Mouse (Mus musculus): ENCODE results near the gene Tspan1.

The Tspan1 gene

GRCm38 (mm10) chr4:116125803-116126386 lies 41.5 kb downstream of the Tspan1 start:
- no peak for DNase-seq (ENCODE audit: low spot score)

- peak; percentile 33 for DNase-seq (ENCODE audit: low spot score)
Measured at GRCm38 (mm10) chr4:116123602-116124519, 43.5 kb downstream of the Tspan1 start, which contains the start of the genes Rad54l and Pomgnt1. TSS of gene Rad54l (minus strand) at chr4:116123690. TSS of gene Pomgnt1 (plus strand) at chr4:116123840.

GRCm38 (mm10) chr4:116122762-116123161 lies 44.6 kb downstream of the Tspan1 start:
- DNase-seq (ENCODE audit: low spot score), result no peak
